Mouse (Mus musculus) hindbrain, postnatal 0 days (tissue): ENCODE measurements around the gene Zfp652. TPM values are rescaled to one million over a fixed set of nuclear protein-coding genes. Genes with fewer than 3 reads are reported as not detected.
A peak's percentile ranks its signal among the peaks of the same experiment; 100 is the strongest.

Experiments used
- ATAC-seq: fragments of 200-750 bp; cut with Nextera tagmentation; 2 replicates; pipeline ENCODE4 v1.8.0; 2017; ENCODE audit warnings: mild to moderate bottlenecking, moderate TSS enrichment, moderate library complexity
- DNase-seq: peaks from one replicate; pipeline ENCODE4 v3.0.0-alpha.2; 2015; ENCODE audit warnings: low spot score
- H3K27ac ChIP-seq: fragments of 300-500 bp; sonication (generic); 2 replicates; pipeline ENCODE4 v1.5.1; 2014; ENCODE audit warnings: mild to moderate bottlenecking
- H3K27me3 ChIP-seq: fragments of 300-500 bp; sonication (generic); 2 replicates; pipeline ENCODE4 v1.6.1; 2014; ENCODE audit warnings: low read length, mixed read lengths; ENCODE audit not compliant: insufficient read depth
- H3K36me3 ChIP-seq: fragments of 300-500 bp; sonication (generic); 2 replicates; pipeline ENCODE4 v1.6.1; 2014; ENCODE audit warnings: low read length, mixed read lengths; ENCODE audit not compliant: insufficient read depth
- H3K4me1 ChIP-seq: fragments of 300-500 bp; sonication (generic); 2 replicates; pipeline ENCODE4 v1.6.1; 2014; ENCODE audit warnings: antibody characterized with exemption, low read length, mixed read lengths; ENCODE audit not compliant: insufficient read depth
- H3K4me2 ChIP-seq: fragments of 300-500 bp; sonication (generic); 2 replicates; pipeline ENCODE4 v1.6.1; 2014; ENCODE audit warnings: low read depth, mild to moderate bottlenecking, low read length, moderate library complexity, mixed read lengths
- H3K4me3 ChIP-seq: fragments of 300-500 bp; sonication (generic); 2 replicates; pipeline ENCODE4 v1.5.1; 2014; ENCODE audit warnings: low read length
- H3K9ac ChIP-seq: fragments of 300-500 bp; sonication (generic); replicated peaks from 2 replicates; pipeline ENCODE4 v1.6.1; 2014; ENCODE audit warnings: mild to moderate bottlenecking, low read length, moderate library complexity, mixed read lengths
- H3K9me3 ChIP-seq: fragments of 300-500 bp; sonication (generic); 2 replicates; pipeline ENCODE4 v1.6.1; 2016; ENCODE audit warnings: low read length, mixed read lengths
- CTCF ChIP-seq: IDR thresholded peaks from 2 replicates; pipeline ENCODE4 v1.5.1; 2016; ENCODE audit warnings: antibody characterized with exemption, control low read depth, low read depth
- WGBS: fragments of 180-500 bp; shearing (Covaris S2); extraction: QIAGEN DNeasy Blood & Tissue Kit; methylation state at CpG from one replicate; pipeline ENCODE4 v1.1.7; 2014; 5-methylcytosine and 5-hydroxymethylcytosine counted together
- polyA plus RNA-seq: library from polyadenylated mRNA; unstranded; fragments of >200 nt; fragmentation: Nextera tagmentation; extraction: Ambion mirVana; gene quantifications from 2 replicates; pipeline ENCODE4 v1.2.1, GENCODE M21; 2015
- total RNA-seq: library from RNA; depleted of rRNA; stranded (reverse); fragments of >200 nt; gene quantifications from 2 replicates; pipeline ENCODE4 v1.2.3, GENCODE M21; 2014

Zfp652 gene
- total and polyA plus RNA-seq, 2 experiments from 2014 or later = 15.2 to 23.0 TPM

DNA sequence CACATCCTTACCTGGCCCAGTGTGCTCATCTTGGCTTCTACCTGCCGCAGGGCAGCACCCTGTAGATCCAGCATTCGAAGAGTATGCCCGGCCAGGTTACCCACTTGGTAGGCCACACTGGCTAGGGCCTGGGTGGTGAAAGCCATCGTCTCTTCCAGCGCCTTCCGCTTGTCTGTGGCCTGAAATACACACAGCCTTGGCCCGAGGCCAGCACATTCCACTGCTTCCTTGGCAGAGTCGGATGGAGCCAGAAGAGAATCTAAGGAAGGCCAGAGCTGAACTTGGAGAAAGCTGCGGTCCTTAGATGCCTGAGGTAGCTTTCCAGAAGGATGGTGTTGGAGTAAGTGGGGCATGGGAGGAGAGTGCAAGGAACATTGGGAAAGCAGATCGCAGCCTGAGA, 124.6 kb downstream of the Zfp652 start, which contains the start of gene Gngt2:
Gene Gngt2 (plus strand): TSS at position 158 of the 400 bp plus-strand sequence.
- no peak within 1 kb of the TSS for H3K4me3 ChIP-seq
- no peak for TF ChIP-seq CTCF
- peaks cover 9% of the 10 kb centered on the region; the same call in 1 of the 2 replicates for H3K4me1 ChIP-seq
- no peak within 1 kb of the TSS for H3K4me2 ChIP-seq
- no peaks in the 10 kb centered on the region for H3K36me3 ChIP-seq
- ATAC-seq (no peak), DNase-seq (peak; percentile 70)
- H3K27ac ChIP-seq = no peak within 1 kb of the TSS
- peaks cover 24% of the 10 kb centered on the region for H3K27me3 ChIP-seq
- no peaks in the 10 kb centered on the region for H3K9me3 ChIP-seq
- 51% methylated on average over 10 of the region's 10 CpGs for WGBS
- H3K9ac ChIP-seq = no peak within 1 kb of the TSS

DNA sequence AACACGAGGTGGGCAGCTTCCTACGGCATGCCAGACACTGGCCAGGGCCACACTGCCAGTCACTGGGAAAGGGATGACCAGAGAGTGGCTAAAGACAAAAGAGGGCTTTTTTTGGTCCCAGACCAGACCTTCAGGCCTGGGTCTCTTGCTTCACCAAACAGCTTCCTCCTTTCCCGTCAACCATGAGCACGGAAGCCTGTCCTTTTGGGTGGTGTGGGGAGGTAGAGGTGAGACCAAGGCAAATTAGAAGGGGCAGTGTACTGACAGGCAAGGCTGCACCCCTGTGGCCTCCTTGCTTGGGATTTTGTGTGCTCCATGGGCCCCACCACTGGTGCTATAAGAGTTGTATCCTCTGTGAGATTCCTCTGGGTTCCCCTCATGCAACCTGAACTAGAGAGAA, 126.1 kb downstream of the Zfp652 start:
- TF ChIP-seq CTCF = no peak
- WGBS = 80% methylated on average over 4 of the region's 4 CpGs
- no peak overlapping the region for H3K27ac ChIP-seq
- H3K4me2 ChIP-seq = no peak overlapping the region
- no peaks in the 10 kb centered on the region for H3K9me3 ChIP-seq
- peaks cover 9% of the 10 kb centered on the region; the same call in 1 of the 2 replicates for H3K4me1 ChIP-seq
- peaks cover 9% of the 10 kb centered on the region for H3K27me3 ChIP-seq
- no peak overlapping the region for H3K4me3 ChIP-seq
- no peaks in the 10 kb centered on the region for H3K36me3 ChIP-seq
- no peak for DNase-seq
- H3K9ac ChIP-seq = no peak overlapping the region
- no peak for ATAC-seq

DNA sequence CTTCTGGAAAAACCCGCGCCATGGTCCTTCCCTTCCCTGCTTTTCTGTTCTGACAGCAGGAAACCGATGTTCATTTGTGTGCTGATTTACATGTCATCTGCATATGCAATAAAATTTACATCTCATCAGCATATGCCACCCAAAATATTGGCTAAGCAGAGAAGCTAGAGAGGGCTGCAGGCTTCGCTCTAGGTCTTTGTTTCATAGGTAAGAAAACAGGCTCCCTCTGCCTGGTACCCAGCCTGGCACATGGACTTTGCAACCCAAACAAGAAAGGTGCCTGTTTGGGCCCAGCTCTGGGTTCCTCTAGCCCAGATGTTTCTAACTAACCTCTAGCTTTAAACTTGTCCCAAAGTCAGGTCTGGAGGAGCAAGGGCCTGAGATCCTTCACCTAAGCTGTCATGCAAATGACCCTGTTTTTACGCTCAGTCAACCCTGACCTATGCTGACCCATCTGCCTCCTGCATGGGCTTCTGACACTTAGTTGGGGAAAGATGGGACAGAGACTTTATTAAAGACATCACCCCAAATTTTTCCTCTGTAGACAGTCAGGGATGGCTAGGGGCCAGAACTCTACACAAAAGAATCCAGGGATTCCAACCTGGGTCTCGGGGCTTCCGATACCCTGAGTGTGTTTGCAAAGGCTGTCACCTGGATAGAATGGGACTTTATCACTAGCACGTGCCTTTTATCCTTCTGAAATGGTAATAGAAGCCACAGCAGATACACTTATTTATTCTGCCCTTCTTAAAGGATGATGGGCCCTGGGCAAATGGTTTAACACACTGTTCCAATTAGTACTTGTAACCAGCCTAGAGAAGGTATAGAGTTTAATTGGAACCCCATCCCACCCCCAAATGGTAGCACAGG, 126.8 kb downstream of the Zfp652 start:
- Histone ChIP-seq H3K9ac (no peak overlapping the region), H3K4me2 (no peak overlapping the region), H3K36me3 (no peaks in the 10 kb centered on the region), H3K4me1 (peaks cover 9% of the 10 kb centered on the region; the same call in 1 of the 2 replicates), H3K9me3 (no peaks in the 10 kb centered on the region), H3K27me3 (peaks cover 7% of the 10 kb centered on the region), H3K4me3 (no peak overlapping the region), H3K27ac (no peak overlapping the region)
- ATAC-seq = no peak
- DNase-seq = no peak
- TF ChIP-seq CTCF = no peak
- 63% methylated on average over 8 of the region's 8 CpGs for WGBS

DNA sequence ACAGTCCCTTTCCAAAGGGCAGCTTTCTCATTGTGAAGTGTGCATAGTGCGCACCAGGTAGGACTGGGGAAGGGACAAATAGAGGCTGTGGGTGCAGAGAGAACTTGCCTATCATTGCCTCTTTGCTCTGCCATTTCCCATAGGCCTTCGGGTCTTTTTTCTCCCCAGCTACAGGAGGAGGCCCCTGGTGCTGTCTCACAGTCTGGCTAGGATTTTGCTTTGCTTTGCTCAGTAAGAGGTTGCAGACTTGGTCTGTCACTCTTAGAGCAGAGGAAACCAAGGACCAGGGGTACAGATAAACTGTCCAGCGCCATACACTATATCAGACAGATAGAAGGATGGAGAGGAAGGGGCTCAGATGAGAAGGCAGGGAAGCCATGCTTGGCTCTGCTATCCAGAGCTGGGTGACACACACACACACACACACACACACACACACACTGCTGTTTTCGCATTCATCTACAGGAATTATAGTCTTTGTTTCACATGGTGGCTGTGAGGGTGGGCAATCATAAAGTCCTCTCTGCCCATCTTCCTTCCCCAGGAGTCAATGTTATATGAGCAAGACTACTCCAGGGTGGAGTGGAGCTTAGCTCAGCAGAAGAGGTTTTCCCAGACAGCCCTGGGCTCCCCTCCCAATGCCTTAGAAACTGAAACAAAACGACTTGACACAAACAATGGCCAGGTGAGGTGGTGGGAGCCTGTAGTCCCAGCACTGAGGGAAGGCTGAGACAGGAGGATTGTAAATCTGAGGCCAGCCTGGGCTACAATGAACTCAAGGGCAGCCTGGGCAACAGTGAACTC, 128.4 kb downstream of the Zfp652 start:
- ATAC-seq = no peak
- Histone ChIP-seq H3K4me3 (no peak overlapping the region), H3K27me3 (no peaks in the 10 kb centered on the region), H3K4me1 (peaks cover 9% of the 10 kb centered on the region; the same call in 1 of the 2 replicates), H3K36me3 (no peaks in the 10 kb centered on the region), H3K9ac (no peak overlapping the region), H3K4me2 (no peak overlapping the region), H3K27ac (no peak overlapping the region), H3K9me3 (no peaks in the 10 kb centered on the region)
- no peak for DNase-seq
- no peak for TF ChIP-seq CTCF
- 80% methylated on average over 5 of the region's 5 CpGs for WGBS

DNA sequence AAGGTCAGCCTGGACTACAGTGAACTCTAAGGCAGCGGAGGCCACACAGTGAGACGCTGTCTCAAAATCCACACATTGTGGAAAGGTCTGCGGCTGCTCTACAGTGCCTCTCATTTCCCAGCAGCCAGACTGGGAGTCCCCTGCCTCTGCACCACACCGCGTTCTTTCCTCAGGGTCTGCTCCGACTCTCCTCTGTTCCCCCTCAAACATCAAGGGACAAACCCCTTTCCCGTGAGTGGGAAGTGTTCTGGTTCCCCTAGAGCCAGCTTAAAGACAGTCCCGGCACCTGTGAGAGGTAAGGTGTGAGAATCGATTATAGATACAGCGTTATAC, 129.0 kb downstream of the Zfp652 start:
- no peak for TF ChIP-seq CTCF
- 62% methylated on average over 10 of the region's 10 CpGs for WGBS
- DNase-seq (no peak), ATAC-seq (no peak)
- Histone ChIP-seq H3K27me3 (no peaks in the 10 kb centered on the region), H3K4me3 (no peak overlapping the region), H3K9me3 (no peaks in the 10 kb centered on the region), H3K36me3 (no peaks in the 10 kb centered on the region), H3K9ac (no peak overlapping the region), H3K27ac (no peak overlapping the region), H3K4me1 (peaks cover 3% of the 10 kb centered on the region; the same call in 1 of the 2 replicates), H3K4me2 (no peak overlapping the region)

DNA sequence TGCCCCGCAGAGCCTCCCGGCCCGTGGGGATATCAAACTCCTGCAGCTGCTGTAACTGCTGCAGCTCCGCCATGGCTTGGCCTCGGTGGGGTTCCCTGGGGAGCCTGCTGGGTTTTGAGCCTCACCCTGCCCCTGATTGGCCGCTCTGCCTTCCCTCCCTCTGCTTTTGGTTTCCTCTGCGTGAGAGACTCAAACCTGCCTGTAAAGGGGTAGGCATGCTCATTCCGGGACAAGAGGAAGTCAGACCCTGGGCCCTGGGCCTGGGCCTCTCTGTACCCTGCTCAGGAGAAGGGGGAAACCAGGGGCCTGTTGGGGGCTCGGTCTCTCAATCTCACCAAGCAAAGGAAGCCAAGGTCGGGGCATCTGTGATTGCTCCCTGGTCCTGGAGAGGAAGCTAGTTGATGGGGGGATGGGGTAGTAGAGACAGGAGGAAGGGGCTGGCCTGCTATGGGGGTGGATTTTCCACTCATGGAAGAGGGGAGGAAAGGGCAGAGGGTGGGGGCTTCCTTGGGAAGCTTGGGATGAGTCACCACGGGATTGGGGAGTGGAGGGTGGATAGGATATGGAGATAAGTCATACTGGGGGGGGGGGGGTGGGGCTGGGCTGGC, 129.7 kb downstream of the Zfp652 start, which contains the start of gene Abi3:
Gene Abi3 (minus strand): TSS at position 403 of the 608 bp plus-strand sequence.
- H3K4me3 ChIP-seq = no peak within 1 kb of the TSS
- no peak within 1 kb of the TSS for H3K27ac ChIP-seq

More for the DNA sequence above, 129.7 kb downstream of the Zfp652 start, which contains the start of gene Abi3:
- H3K4me2 ChIP-seq = peak within 1 kb of the TSS; percentile 2; the same call in 1 of the 2 replicates
- 16% methylated on average over 11 of the region's 11 CpGs for WGBS
- no peaks in the 10 kb centered on the region for H3K9me3 ChIP-seq
- no peak for ATAC-seq
- no peak for DNase-seq
- H3K27me3 ChIP-seq = no peaks in the 10 kb centered on the region
- no peaks in the 10 kb centered on the region for H3K36me3 ChIP-seq
- H3K4me1 ChIP-seq = no peaks in the 10 kb centered on the region
- TF ChIP-seq CTCF = no peak
- H3K9ac ChIP-seq = no peak within 1 kb of the TSS
